Mouse (Mus musculus): ENCODE measurements around the gene Acaca.
"Not testable (repeated sequence)": the region's sequence is repeated elsewhere in the genome, so short reads cannot be mapped to it uniquely, and the experiment has no call there.

Gene Acaca

GRCm38 (mm10) chr11:84332860-84333259 lies 203.4 kb downstream of the Acaca start:
- DNase-seq (ENCODE audit: low spot score): no peak

GRCm38 (mm10) chr11:84338273-84338672 lies 208.8 kb downstream of the Acaca start:
- DNase-seq (ENCODE audit: low spot score): not testable (repeated sequence)

GRCm38 (mm10) chr11:84340630-84341029 lies 211.2 kb downstream of the Acaca start:
- DNase-seq (ENCODE audit: low spot score): no peak

- no peak for DNase-seq (ENCODE audit: low spot score)
These were observed 215.2 kb downstream of the Acaca start for GRCm38 (mm10) chr11:84344522-84345236.

- DNase-seq (ENCODE audit: low spot score): no peak
These were observed 218.3 kb downstream of the Acaca start for GRCm38 (mm10) chr11:84347766-84348165.

GRCm38 (mm10) chr11:84348843-84349825 lies 219.7 kb downstream of the Acaca start:
- DNase-seq (ENCODE audit: low spot score): no peak

- no peak for DNase-seq (ENCODE audit: low spot score)
These were observed 221.7 kb downstream of the Acaca start for GRCm38 (mm10) chr11:84351150-84351549.

- no peak for DNase-seq (ENCODE audit: low spot score)
These were observed 223.7 kb downstream of the Acaca start for GRCm38 (mm10) chr11:84353058-84353726.

GRCm38 (mm10) chr11:84357304-84357703 lies 227.8 kb downstream of the Acaca start:
- DNase-seq (ENCODE audit: low spot score): no peak

GRCm38 (mm10) chr11:84357771-84358170 lies 228.3 kb downstream of the Acaca start:
- no peak for DNase-seq (ENCODE audit: low spot score)

GRCm38 (mm10) chr11:84361551-84361950 lies 232.1 kb downstream of the Acaca start:
- no peak for DNase-seq (ENCODE audit: low spot score)

GRCm38 (mm10) chr11:84362633-84363243 lies 233.3 kb downstream of the Acaca start:
- no peak for DNase-seq (ENCODE audit: low spot score)

GRCm38 (mm10) chr11:84365313-84365712 lies 235.8 kb downstream of the Acaca start:
- DNase-seq (ENCODE audit: low spot score): no peak

GRCm38 (mm10) chr11:84368902-84369301 lies 239.4 kb downstream of the Acaca start:
- no peak for DNase-seq (ENCODE audit: low spot score)

GRCm38 (mm10) chr11:84373122-84373521 lies 243.7 kb downstream of the Acaca start:
- no peak for DNase-seq (ENCODE audit: low spot score)

GRCm38 (mm10) chr11:84375951-84376496 lies 246.6 kb downstream of the Acaca start:
- no peak for DNase-seq (ENCODE audit: low spot score)

- no peak for DNase-seq (ENCODE audit: low spot score)
These were observed 247.3 kb downstream of the Acaca start for GRCm38 (mm10) chr11:84376510-84377365.

- DNase-seq (ENCODE audit: low spot score): no peak
These were observed 253.0 kb downstream of the Acaca start for GRCm38 (mm10) chr11:84382450-84382849.

- DNase-seq (ENCODE audit: low spot score): no peak
These were observed 254.4 kb downstream of the Acaca start for GRCm38 (mm10) chr11:84383891-84384290.

- DNase-seq (ENCODE audit: low spot score): no peak
These were observed 259.9 kb downstream of the Acaca start for GRCm38 (mm10) chr11:84389332-84389731.

- no peak for DNase-seq (ENCODE audit: low spot score)
These were observed 261.7 kb downstream of the Acaca start for GRCm38 (mm10) chr11:84391126-84391525.

Measured in urinary bladder, postnatal 10 days (tissue).